Mouse (Mus musculus): ENCODE results near the gene Kctd21.

DNA sequence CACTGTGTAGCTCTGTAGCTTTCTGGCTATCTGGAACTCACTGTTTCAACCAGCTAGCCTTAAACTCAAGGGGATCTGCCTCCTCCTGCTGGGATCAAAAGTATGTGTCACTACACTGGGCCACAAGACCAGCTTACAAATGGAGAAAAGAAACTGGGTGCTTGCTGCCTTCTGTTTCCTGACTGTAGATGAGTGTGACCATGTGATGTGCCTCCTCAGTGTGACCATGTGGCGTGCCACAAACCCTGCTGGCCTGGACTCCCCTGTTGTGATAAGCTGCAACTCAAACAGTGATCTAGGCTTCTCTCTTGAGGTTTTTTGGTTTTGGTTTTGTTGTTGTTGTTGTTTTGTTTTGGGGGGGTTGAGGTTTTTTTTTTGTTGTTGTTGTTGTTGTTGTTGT is 4.6 kb downstream of the Kctd21 start:
- TF ChIP-seq CTCF (IDR thresholded peaks at IDR 0.05) = no peak
- no peak for TF ChIP-seq EP300 (IDR thresholded peaks at IDR 0.05)
